Mouse (Mus musculus) thymus, adult 2 months (tissue): ENCODE data around the gene Map3k20.

Source experiments
- CTCF ChIP-seq: fragments of 200-500 bp; IDR thresholded peaks from 2 replicates; pipeline ENCODE4 v1.5.1; 2012; ENCODE audit warnings: mild to moderate bottlenecking, control low read depth, low read length, moderate library complexity, borderline replicate concordance; ENCODE audit not compliant: control insufficient read depth, poor library complexity, insufficient read depth; ENCODE audit errors: extremely low read depth
- POLR2A ChIP-seq: fragments of 200-500 bp; IDR thresholded peaks from 2 replicates; pipeline ENCODE4 v1.6.1; 2012; ENCODE audit warnings: mild to moderate bottlenecking, low read length, control low read depth, moderate library complexity; ENCODE audit not compliant: control insufficient read depth, poor library complexity, insufficient read depth; ENCODE audit errors: extremely low read depth

- no peak for TF ChIP-seq CTCF
- no peak for TF ChIP-seq POLR2A
Measured at GRCm38 (mm10) chr2:72479818-72480217, 194.4 kb downstream of the Map3k20 start.
